Mouse (Mus musculus) telencephalon, adult 2 months (tissue): ENCODE data around the gene Evi2a.

Source experiments
- DNase-seq: peaks from one replicate; pipeline ENCODE4 v3.0.0-alpha.2; 2011; ENCODE audit warnings: low read depth, low spot score

Evi2a gene

DNA sequence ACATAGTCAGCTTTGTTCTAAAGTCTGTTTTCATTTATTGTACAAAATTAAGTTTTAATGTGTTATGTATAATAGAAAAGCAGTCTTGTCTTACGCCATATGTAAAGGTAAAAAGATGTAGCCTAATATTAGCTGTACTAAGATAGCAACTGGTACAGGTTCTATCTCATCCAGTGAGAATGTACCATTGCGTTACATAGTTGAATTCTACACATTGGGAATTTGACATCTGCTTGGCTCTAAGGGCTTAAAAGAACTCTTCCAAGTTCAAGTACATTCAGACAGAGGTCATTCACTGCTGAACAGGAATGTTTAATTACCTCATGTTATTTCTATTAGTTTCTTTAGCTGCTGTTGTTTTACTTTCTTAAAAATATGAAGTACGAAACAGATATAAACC lies 3.9 kb downstream of the Evi2a start:
- DNase-seq: no peak

GRCm38 (mm10) chr11:79524310-79524575 lies 6.2 kb downstream of the Evi2a start:
- DNase-seq: no peak

DNA sequence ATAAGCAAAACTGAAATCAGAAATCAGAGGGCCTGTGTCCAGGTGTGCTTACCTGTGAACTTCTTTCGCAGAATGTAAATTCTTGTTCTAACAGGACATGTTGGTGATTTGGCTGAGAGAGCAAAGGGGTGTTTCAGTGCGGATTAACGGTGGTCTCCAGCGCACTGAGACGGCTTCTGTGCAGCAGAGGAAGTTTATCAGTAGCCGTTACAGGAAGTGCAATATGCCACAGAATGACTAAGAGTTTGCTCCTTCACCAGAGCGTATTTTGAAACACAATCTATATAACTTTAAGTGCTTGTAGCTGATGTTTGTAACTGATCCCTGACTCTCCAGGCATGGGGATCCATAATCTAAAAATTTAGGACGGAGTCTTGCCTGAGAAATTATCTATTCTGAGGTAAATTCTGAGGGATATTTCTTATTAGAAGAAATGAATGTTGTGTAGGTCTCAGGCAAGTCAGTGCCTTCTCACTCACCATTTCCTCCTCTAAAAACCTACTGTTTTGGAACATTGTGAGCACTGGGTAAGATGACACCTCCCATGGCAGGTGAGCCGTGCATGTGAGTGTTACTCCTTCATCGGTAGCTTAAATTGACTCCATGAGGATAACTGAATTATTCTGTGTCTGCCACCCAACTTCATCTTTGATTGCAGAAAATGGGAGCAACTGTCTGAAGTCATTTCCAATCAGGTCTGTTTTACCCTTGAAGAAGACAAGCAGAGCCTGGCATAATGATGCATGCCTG lies 6.7 kb downstream of the Evi2a start, which contains the start of gene Evi2b:
Evi2b (minus strand) TSS at position 203 of the 750 bp plus-strand sequence.
- DNase-seq: no peak

- no peak for DNase-seq
Measured at GRCm38 (mm10) chr11:79522944-79523343, 7.5 kb downstream of the Evi2a start.

DNA sequence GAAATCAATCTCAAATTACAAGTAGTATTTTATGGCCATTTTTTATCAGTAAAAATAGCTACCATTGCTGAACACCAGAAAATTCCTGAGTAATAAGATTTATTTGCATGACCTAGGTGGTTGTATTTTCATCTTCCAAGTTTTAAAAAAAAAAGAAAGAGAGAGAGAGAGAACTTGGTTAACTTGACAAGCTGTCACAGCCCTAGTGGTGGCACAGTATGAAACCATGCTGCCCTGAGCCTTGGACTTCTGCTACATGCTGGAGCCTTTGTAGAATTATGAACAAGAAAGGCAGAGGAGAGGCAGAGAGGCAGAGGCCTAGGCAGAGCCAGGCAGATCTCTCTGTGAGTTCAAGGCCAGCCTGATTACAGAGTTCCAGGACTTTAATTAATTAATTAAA lies 8.5 kb downstream of the Evi2a start:
- no peak for DNase-seq

DNA sequence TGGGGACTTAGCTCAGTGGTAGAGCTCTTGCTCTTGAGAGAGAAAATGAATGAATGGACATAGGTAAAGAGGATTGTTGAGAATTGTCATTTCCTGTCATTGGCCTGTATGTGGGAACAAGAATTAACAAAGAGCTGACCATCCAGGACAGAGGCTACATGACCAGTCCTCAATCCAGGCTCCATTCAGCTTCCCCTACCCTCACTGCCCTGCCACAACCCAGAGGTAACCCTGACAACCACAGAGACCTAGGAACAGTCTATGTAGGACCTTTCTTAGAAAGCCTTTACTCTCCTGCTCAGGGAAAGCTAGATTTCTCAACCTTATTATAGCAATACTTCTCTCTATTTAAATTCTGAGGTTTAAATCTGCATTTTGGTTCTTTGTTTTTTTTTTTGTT lies 9.6 kb downstream of the Evi2a start:
- DNase-seq: no peak

DNA sequence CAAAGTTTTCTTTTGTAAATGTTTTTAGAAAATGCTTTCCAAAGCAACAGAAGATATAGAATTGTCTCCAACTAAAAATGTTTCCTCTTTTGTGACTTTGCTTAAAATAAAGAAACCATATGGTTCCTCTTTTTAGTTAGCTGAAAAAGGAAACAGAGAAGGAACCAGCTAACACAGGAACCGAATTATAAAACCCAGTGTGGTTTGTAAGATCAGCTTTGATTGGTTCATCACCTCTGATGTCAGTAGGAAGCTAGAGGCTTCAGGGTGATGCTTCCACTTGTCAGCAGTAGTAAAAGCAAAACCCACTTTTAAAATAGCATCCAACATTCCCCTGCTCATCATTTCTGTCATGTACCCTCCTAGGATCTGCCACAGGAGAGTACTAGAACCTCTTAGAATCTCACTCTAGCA lies 10.5 kb downstream of the Evi2a start:
- DNase-seq: peak; percentile 95

- DNase-seq: no peak
Measured at GRCm38 (mm10) chr11:79519299-79519698, 11.1 kb downstream of the Evi2a start.

DNA sequence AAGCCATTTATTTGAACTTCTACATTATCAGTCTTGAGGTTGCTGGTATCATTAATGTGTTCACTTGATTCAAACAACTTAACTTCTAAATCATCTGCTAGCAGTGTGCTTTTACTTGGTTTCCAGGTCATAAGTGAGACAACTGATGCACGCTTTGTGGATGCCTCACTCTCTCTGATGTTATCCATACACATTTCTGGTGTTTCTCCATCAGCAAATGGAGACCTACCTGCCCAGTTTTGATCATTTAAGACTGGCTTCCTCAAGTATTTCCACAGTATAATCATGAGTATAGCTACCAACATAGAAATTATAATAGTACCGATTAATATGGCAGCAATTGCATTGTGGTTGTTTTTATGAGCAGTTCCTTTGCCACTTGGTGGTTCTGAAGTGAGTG lies 14.6 kb downstream of the Evi2a start:
- DNase-seq: no peak

- no peak for DNase-seq
Measured at GRCm38 (mm10) chr11:79515331-79515730, 15.1 kb downstream of the Evi2a start.

DNA sequence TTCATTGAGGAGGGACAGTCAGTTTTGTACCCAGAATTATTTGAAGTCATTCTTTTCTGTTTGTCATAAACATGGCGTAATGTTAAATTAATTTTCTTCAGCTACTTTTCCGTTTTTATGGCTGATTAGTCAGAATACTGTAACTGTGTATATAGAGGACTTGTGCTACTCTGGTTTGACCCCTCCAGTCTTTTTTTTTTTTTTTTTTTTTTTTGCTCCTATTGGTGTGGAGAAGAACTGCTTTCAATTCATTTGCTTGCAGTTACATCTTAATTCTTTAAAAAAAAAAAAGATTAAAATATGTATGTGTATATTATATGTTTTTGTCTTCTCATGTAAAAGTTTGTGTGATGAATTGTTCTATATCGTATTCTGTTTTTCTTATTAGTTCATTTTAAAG lies 18.4 kb downstream of the Evi2a start:
- no peak for DNase-seq

DNA sequence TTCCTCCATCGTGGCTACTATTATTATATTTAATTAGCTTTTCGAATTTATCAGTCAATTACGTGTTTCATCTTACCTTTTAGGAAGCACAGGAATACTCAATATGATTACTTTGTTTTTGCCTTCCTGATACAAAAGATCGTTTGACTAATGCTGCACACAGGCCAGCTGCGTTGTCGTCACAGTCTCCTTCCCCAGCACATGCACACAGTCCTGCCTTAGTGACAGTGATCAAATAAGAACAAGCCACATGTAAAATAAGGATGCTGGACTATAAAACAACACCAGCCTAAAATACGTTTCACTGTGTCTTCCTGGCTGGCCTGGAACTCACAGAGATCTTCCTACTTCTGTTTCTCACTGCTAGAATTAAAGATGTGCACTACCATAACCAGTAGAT lies 25.9 kb downstream of the Evi2a start:
- no peak for DNase-seq

DNA sequence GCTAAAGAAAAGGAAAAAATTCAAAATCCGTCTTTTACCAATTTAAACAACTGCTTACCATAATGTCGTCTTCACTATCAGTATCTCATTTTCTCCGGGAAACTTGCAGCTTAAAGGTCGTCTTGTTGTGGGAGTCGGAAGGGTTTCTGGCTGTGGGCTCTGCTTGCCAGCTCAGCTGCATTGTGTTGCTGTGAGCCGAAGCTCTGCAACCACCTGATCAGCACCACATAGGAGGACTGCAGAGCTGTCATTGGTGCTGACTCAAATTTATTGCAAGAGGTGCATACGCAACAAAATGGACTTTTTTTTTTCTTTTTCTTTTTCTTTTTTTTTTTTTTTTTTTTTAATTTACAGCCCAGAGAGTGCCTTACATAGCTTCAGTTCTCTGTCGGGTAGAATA lies 26.6 kb downstream of the Evi2a start, which contains the start of gene Omg:
Omg (minus strand) TSS at position 240 of the 400 bp plus-strand sequence.
- peak; percentile 94 for DNase-seq

- peak; percentile 79 for DNase-seq
Measured at GRCm38 (mm10) chr11:79502917-79503316, 27.5 kb downstream of the Evi2a start.

GRCm38 (mm10) chr11:79494976-79495800 lies 35.2 kb downstream of the Evi2a start:
- DNase-seq: no peak

GRCm38 (mm10) chr11:79484721-79485120 lies 45.7 kb downstream of the Evi2a start:
- no peak for DNase-seq

DNA sequence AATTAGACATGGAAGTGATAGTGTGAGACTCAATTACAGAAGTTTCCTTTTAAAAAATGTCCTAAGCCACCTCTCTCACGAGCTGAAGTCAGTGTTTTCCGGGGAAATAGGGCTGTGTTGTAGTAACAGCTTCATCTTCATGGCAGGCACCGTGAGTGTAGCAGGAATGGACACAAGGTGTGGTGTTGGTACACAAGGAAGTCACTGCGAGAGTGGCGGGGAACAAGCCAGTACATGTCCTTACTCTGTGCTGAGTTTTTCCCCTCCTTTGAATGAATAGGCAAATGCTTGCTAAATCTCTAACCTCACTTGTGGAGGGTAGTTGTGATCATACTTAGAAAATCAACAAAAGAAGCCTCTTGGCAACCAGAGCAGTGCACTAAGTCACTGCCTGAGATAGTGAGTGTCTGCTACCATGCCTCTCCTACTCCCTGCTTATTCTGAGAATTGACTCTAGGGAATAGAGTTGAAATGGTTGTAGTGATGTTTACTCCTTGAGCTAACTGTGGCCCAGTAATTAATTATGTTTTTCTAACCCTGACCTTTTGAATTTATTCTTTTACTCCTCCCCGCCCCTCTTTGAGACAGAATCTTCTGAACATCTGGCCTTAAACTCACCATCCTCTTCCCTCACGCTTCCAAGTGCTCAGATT lies 46.4 kb downstream of the Evi2a start:
- DNase-seq: no peak

GRCm38 (mm10) chr11:79483392-79483791 lies 47.0 kb downstream of the Evi2a start:
- DNase-seq: no peak
